Mouse (Mus musculus): ENCODE measurements at regions not wholly inside any gene's neighbourhood (a gene's known extent, or its start where the extent isn't known, plus 50 kb on each side); places are given as distances from the start of the nearest gene placed in this dataset.

DNA sequence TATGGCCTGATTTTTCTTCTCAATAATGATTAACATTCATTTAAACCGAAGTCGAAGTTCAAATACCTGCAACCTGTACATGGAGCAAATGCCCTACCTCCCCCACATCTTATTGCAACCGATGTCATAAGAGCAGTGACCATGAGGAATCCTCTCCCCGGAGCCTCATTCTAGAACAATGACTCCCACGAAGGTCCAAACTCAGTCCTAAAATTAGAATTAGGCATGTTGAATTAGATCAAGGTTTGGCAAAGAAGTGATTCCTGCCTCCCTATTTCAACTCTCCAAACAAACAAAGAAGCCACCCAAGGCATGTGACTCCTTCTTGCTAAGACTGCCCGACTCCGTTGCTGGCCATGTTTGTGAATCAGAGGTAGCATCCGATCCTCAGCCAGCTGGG is 94.1 kb upstream of the Sh3bp4 start:
- Histone ChIP-seq H3ac (ENCODE audit: control insufficient read depth, insufficient read length, low read depth) (no peak overlapping the region), H3K4me3 (ENCODE audit: insufficient read depth, poor library complexity, severe bottlenecking) (no peak overlapping the region), H3K27me3 (ENCODE audit: control insufficient read depth, insufficient read depth, insufficient read length) (no peaks in the 10 kb centered on the region), H3K79me2 (ENCODE audit: control insufficient read depth, insufficient read depth) (no peaks in the 10 kb centered on the region), H3K36me3 (ENCODE audit: control insufficient read depth, insufficient read depth) (no peaks in the 10 kb centered on the region), H3K79me3 (ENCODE audit: low read depth) (no peaks in the 10 kb centered on the region)
- no peak for TF ChIP-seq MYOG (IDR thresholded peaks at IDR 0.05; ENCODE audit: control insufficient read depth, extremely low read depth, insufficient read length)
- no peak for TF ChIP-seq MAX (IDR thresholded peaks at IDR 0.05)
- TF ChIP-seq MYOD1 (IDR thresholded peaks at IDR 0.05; ENCODE audit: control insufficient read depth, insufficient read length, low read depth): no peak
- no peak for TF ChIP-seq USF1 (IDR thresholded peaks at IDR 0.05; ENCODE audit: low read depth)
- no peak for TF ChIP-seq FOSL1 (IDR thresholded peaks at IDR 0.05; ENCODE audit: insufficient read depth, low read length, poor library complexity, severe bottlenecking)
- TF ChIP-seq CTCF (IDR thresholded peaks at IDR 0.05; ENCODE audit: control insufficient read depth, insufficient read depth, insufficient read length): no peak
- TF ChIP-seq CEBPB (IDR thresholded peaks at IDR 0.05; ENCODE audit: low read depth): no peak

DNA sequence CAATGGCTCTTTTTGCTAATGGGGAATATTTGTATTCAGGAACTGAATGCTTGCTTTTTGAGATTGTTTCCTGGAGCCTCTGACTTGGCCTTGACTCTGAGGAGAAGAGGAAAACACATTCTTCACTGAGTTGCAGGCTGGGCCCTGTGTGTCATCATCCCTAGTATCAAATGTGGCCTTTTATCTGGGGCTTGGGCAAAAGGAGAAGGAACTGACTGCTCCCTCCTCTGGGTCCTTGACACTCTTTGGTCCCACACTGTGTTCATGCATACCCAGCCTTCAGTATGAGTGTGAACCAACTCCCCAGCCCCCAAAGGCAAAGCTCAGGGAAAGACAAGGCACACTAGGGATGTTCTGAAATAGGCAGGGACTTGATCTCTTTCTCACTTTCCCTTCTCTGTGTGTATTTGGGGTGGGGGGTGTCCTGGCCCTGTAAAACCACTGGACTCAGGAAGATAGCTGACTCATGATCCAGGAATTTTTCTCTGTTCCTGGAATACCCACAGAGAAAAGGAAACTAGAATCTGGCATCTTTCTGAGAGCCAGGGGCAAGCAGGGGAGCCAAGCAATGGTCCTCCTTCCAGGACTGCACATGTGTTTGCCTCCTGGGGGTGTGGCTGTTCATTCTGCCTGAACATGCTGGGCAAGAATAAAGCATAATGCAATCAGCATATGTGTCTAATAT is 82.1 kb upstream of the Sh3bp4 start:
- Histone ChIP-seq H3K4me3 (ENCODE audit: insufficient read depth, poor library complexity, severe bottlenecking) (no peak overlapping the region), H3K79me2 (ENCODE audit: control insufficient read depth, insufficient read depth) (no peaks in the 10 kb centered on the region), H3K27me3 (ENCODE audit: control insufficient read depth, insufficient read depth, insufficient read length) (no peaks in the 10 kb centered on the region), H3K36me3 (ENCODE audit: control insufficient read depth, insufficient read depth) (no peaks in the 10 kb centered on the region), H3K79me3 (ENCODE audit: low read depth) (no peaks in the 10 kb centered on the region), H3ac (ENCODE audit: control insufficient read depth, insufficient read length, low read depth) (no peak overlapping the region)
- TF ChIP-seq FOSL1 (IDR thresholded peaks at IDR 0.05; ENCODE audit: insufficient read depth, low read length, poor library complexity, severe bottlenecking) (no peak), CTCF (IDR thresholded peaks at IDR 0.05; ENCODE audit: control insufficient read depth, insufficient read depth, insufficient read length) (no peak), MAX (IDR thresholded peaks at IDR 0.05) (no peak), MYOD1 (IDR thresholded peaks at IDR 0.05; ENCODE audit: control insufficient read depth, insufficient read length, low read depth) (no peak), USF1 (IDR thresholded peaks at IDR 0.05; ENCODE audit: low read depth) (no peak), CEBPB (IDR thresholded peaks at IDR 0.05; ENCODE audit: low read depth) (no peak), MYOG (IDR thresholded peaks at IDR 0.05; ENCODE audit: control insufficient read depth, extremely low read depth, insufficient read length) (no peak)

DNA sequence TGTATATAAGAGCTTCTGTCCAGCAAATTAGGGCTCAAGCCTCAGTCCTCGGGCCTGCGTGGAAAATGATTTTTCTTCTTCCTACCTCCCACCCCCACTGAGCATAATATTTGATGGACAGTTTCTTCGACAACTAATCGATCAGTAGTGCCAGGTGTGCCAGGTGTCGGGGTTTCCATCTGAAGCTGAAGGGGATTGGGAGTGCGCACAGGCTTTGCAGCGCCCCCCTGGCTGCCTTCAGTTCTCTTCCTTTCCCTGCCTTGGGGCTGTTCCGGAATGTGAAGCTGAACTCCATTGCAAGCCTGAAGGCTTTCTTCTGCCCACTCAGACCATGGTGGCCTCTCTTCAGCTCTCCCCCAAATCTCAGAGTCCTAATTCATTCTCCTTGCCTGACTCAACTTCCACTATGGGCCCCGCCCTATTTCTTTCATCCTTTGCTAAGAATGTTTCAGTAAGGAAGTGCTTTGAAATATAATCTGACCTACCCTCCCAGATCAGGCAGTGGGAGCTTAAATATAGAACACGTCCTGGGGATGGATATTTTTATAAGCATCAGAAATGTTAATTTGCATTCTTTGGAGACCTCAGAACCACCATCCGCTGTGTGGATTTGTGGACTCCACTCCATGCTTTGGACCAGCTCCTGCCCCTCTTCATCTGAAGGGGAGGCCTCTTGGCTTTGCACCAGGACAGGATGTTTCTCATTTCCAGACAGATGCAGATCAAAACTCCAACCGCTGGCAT is 75.5 kb upstream of the Sh3bp4 start:
- H3K36me3 ChIP-seq (ENCODE audit: control insufficient read depth, insufficient read depth): no peaks in the 10 kb centered on the region
- no peaks in the 10 kb centered on the region for H3K79me3 ChIP-seq (ENCODE audit: low read depth)
- TF ChIP-seq MYOG (IDR thresholded peaks at IDR 0.05; ENCODE audit: control insufficient read depth, extremely low read depth, insufficient read length) (no peak), CTCF (IDR thresholded peaks at IDR 0.05; ENCODE audit: control insufficient read depth, insufficient read depth, insufficient read length) (no peak), FOSL1 (IDR thresholded peaks at IDR 0.05; ENCODE audit: insufficient read depth, low read length, poor library complexity, severe bottlenecking) (peak; percentile 7), MAX (IDR thresholded peaks at IDR 0.05) (peak; percentile 74), MYOD1 (IDR thresholded peaks at IDR 0.05; ENCODE audit: control insufficient read depth, insufficient read length, low read depth) (peak; percentile 30)
- H3K27me3 ChIP-seq (ENCODE audit: control insufficient read depth, insufficient read depth, insufficient read length): no peaks in the 10 kb centered on the region
- no peak overlapping the region for H3ac ChIP-seq (ENCODE audit: control insufficient read depth, insufficient read length, low read depth)
- no peaks in the 10 kb centered on the region for H3K79me2 ChIP-seq (ENCODE audit: control insufficient read depth, insufficient read depth)
- no peak overlapping the region for H3K4me3 ChIP-seq (ENCODE audit: insufficient read depth, poor library complexity, severe bottlenecking)

DNA sequence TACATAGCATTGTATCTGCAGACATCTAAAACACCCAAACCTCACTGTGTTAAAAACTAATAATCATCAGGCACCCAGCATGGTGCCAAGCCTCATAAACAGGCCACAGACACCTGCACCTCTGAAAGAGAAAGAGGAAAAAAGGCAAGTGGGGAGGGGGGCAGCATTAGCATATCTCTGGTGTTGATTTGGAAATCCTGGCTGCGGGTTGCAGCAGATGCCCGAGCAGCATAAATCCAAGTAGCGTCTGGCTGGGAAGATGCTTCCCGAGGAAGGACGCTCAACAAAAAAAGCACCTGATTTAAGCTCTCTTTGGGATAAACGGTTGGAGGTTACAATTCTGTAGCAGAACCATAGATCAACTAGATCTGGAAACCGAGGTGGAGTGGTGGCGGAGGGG is 74.3 kb upstream of the Sh3bp4 start:
- Histone ChIP-seq H3K4me3 (ENCODE audit: insufficient read depth, poor library complexity, severe bottlenecking) (no peak overlapping the region), H3K27me3 (ENCODE audit: control insufficient read depth, insufficient read depth, insufficient read length) (no peaks in the 10 kb centered on the region), H3K79me3 (ENCODE audit: low read depth) (no peaks in the 10 kb centered on the region), H3K79me2 (ENCODE audit: control insufficient read depth, insufficient read depth) (no peaks in the 10 kb centered on the region), H3K36me3 (ENCODE audit: control insufficient read depth, insufficient read depth) (no peaks in the 10 kb centered on the region), H3ac (ENCODE audit: control insufficient read depth, insufficient read length, low read depth) (no peak overlapping the region)
- TF ChIP-seq MYOG (IDR thresholded peaks at IDR 0.05; ENCODE audit: control insufficient read depth, extremely low read depth, insufficient read length): no peak
- no peak for TF ChIP-seq CEBPB (IDR thresholded peaks at IDR 0.05; ENCODE audit: low read depth)
- TF ChIP-seq MYOD1 (IDR thresholded peaks at IDR 0.05; ENCODE audit: control insufficient read depth, insufficient read length, low read depth): no peak
- TF ChIP-seq CTCF (IDR thresholded peaks at IDR 0.05; ENCODE audit: control insufficient read depth, insufficient read depth, insufficient read length): no peak
- TF ChIP-seq FOSL1 (IDR thresholded peaks at IDR 0.05; ENCODE audit: insufficient read depth, low read length, poor library complexity, severe bottlenecking): no peak
- no peak for TF ChIP-seq USF1 (IDR thresholded peaks at IDR 0.05; ENCODE audit: low read depth)

DNA sequence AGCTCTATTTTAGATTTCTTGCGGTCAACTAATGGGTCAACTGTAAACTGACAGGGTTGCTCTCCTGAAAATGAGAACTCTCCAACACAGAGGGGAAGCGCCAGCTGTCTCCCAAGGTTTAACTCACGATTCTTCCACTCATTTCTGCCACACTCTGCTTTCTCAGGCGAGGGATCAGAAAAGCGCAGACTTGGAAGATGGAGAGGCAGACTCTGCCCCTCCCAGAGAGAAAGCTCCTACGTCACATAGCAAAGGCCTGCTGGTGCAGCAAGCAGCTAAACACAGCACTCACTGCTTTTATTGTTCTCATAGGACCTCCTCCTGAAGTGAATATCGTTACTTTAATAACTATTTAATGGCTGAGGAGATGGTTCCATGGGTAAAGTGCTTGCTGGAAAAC is 73.6 kb upstream of the Sh3bp4 start:
- TF ChIP-seq MYOG (IDR thresholded peaks at IDR 0.05; ENCODE audit: control insufficient read depth, extremely low read depth, insufficient read length) (no peak), CEBPB (IDR thresholded peaks at IDR 0.05; ENCODE audit: low read depth) (no peak), CTCF (IDR thresholded peaks at IDR 0.05; ENCODE audit: control insufficient read depth, insufficient read depth, insufficient read length) (no peak), MAX (IDR thresholded peaks at IDR 0.05) (no peak), MYOD1 (IDR thresholded peaks at IDR 0.05; ENCODE audit: control insufficient read depth, insufficient read length, low read depth) (no peak), FOSL1 (IDR thresholded peaks at IDR 0.05; ENCODE audit: insufficient read depth, low read length, poor library complexity, severe bottlenecking) (no peak), USF1 (IDR thresholded peaks at IDR 0.05; ENCODE audit: low read depth) (no peak)
- no peak overlapping the region for H3ac ChIP-seq (ENCODE audit: control insufficient read depth, insufficient read length, low read depth)
- H3K27me3 ChIP-seq (ENCODE audit: control insufficient read depth, insufficient read depth, insufficient read length): no peaks in the 10 kb centered on the region
- H3K4me3 ChIP-seq (ENCODE audit: insufficient read depth, poor library complexity, severe bottlenecking): no peak overlapping the region
- H3K79me2 ChIP-seq (ENCODE audit: control insufficient read depth, insufficient read depth): no peaks in the 10 kb centered on the region
- H3K36me3 ChIP-seq (ENCODE audit: control insufficient read depth, insufficient read depth): no peaks in the 10 kb centered on the region
- H3K79me3 ChIP-seq (ENCODE audit: low read depth): no peaks in the 10 kb centered on the region

Measured in C2C12 (cell line).